Mouse (Mus musculus): ENCODE measurements around the gene Ube2e1.

- TF ChIP-seq GATA2 (IDR thresholded peaks at IDR 0.05; ENCODE audit: borderline replicate concordance, low read depth, low read length) (no peak), CTCF (IDR thresholded peaks at IDR 0.05; ENCODE audit: low read depth, low read length) (no peak)
These were observed 68.2 kb downstream of the Ube2e1 start for GRCm38 (mm10) chr14:18263427-18263826.

All from G1E (cell line).